Mouse (Mus musculus) forebrain, embryonic 15.5 days (tissue): ENCODE data around the gene Slc38a1. TPM values are rescaled to one million over a fixed set of nuclear protein-coding genes. Genes with fewer than 3 reads are reported as not detected.
"Not testable (repeated sequence)": the region's sequence is repeated elsewhere in the genome, so short reads cannot be mapped to it uniquely, and the experiment has no call there.

Experiments
- ATAC-seq: fragments of 200-750 bp; cut with Nextera tagmentation; replicated peaks from 2 replicates; pipeline ENCODE4 v1.8.0; 2017; ENCODE audit warnings: mild to moderate bottlenecking, moderate TSS enrichment, moderate library complexity
- H3K27ac ChIP-seq: fragments of 300-500 bp; sonication (generic); replicated peaks from 2 replicates; pipeline ENCODE4 v1.5.1; 2015; ENCODE audit warnings: mild to moderate bottlenecking, inconsistent platforms
- H3K27me3 ChIP-seq: fragments of 300-500 bp; sonication (generic); 2 replicates; pipeline ENCODE4 v1.6.1; 2015; ENCODE audit warnings: inconsistent platforms
- H3K36me3 ChIP-seq: fragments of 300-500 bp; sonication (generic); 2 replicates; pipeline ENCODE4 v1.6.1; 2015; ENCODE audit warnings: mild to moderate bottlenecking, inconsistent platforms
- H3K4me1 ChIP-seq: fragments of 300-500 bp; sonication (generic); 2 replicates; pipeline ENCODE4 v1.6.1; 2015; ENCODE audit warnings: inconsistent platforms
- H3K4me2 ChIP-seq: fragments of 300-500 bp; sonication (generic); replicated peaks from 2 replicates; pipeline ENCODE4 v1.6.1; 2015; ENCODE audit warnings: mild to moderate bottlenecking, inconsistent platforms
- H3K4me3 ChIP-seq: fragments of 300-500 bp; sonication (generic); 2 replicates; pipeline ENCODE4 v1.5.1; 2015; ENCODE audit warnings: mild to moderate bottlenecking, inconsistent platforms
- H3K9ac ChIP-seq: fragments of 300-500 bp; sonication (generic); replicated peaks from 2 replicates; pipeline ENCODE4 v1.6.1; 2015; ENCODE audit warnings: mild to moderate bottlenecking, inconsistent platforms
- H3K9me3 ChIP-seq: fragments of 300-500 bp; sonication (generic); 2 replicates; pipeline ENCODE4 v1.6.1; 2016; ENCODE audit warnings: inconsistent platforms
- WGBS: fragments of 180-500 bp; shearing (Covaris S2); methylation state at CpG from one replicate; pipeline ENCODE4 v1.1.7; 2015; ENCODE audit warnings: mixed read lengths; 5-methylcytosine and 5-hydroxymethylcytosine counted together
- polyA plus RNA-seq: library from polyadenylated mRNA; unstranded; fragments of >200 nt; fragmentation: Nextera tagmentation; extraction: Ambion mirVana; gene quantifications from 2 replicates; pipeline ENCODE4 v1.2.1, GENCODE M21; 2015

The Slc38a1 gene
- polyA plus RNA-seq, 1 experiment from 2014 or later: 147 TPM

DNA sequence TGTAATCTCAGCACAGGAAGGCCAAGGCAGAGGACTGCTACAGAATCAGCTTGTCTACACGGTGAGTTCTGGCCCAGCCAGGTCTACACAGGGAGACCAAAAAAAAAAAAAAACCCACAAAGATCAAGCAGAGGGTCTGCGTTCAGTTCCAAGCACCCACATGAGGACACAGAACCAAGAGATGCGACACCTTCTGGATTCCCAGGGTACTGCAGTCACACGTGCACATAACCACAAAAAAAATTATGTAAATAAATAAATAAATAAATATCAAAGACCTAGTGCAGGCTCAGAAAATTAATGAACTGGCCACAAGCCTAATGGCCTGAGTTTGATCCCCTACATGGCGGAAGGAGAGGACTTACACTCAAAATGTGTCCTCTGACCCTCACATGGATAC, 10.5 kb downstream of the Slc38a1 start:
- no peak overlapping the region for H3K4me2 ChIP-seq
- H3K27ac ChIP-seq: no peak overlapping the region
- no peak overlapping the region for H3K9ac ChIP-seq
- 95% methylated on average over 5 of the region's 5 CpGs for WGBS
- no peak for ATAC-seq
- no peaks in the 10 kb centered on the region for H3K4me1 ChIP-seq
- no peak overlapping the region for H3K4me3 ChIP-seq
- no peaks in the 10 kb centered on the region for H3K27me3 ChIP-seq
- H3K36me3 ChIP-seq: peaks cover 19% of the 10 kb centered on the region
- no peaks in the 10 kb centered on the region for H3K9me3 ChIP-seq

DNA sequence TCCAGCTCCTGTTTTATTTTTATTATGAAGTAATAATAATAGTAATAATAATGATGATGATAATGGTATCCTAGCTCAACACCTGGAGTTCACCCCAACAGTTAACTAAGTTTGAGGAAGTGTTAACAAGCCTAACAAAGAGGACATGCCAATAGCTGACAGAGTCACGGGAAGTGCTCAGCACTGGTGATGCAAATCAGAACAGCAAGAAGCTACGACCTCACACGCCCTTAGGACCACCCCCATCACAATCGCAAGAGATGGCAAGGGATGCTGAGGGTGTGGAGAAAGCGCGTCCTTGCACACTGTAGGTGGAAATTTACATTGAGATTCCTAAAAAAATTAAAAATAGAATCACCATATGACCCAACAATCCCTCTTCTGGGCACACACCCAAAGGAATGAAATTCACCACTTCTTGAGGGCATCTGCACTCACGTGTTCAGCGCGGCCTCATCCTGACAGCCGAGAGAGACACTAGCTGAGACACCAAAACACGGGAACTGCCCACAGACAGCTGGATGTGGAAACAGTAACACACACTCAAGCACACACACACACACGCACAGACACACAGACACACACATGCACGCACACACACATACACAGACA, 11.5 kb downstream of the Slc38a1 start:
- H3K36me3 ChIP-seq: peaks cover 19% of the 10 kb centered on the region
- H3K9ac ChIP-seq: no peak overlapping the region
- WGBS: 84% methylated on average over 13 of the region's 13 CpGs

GRCm38 (mm10) chr15:96628256-96628655, 14.5 kb downstream of the Slc38a1 start:
- no peak for ATAC-seq
- Histone ChIP-seq H3K27me3 (no peaks in the 10 kb centered on the region), H3K4me1 (peaks cover 6% of the 10 kb centered on the region; the same call in 1 of the 2 replicates), H3K4me3 (no peak overlapping the region), H3K27ac (no peak overlapping the region), H3K36me3 (peaks cover 23% of the 10 kb centered on the region), H3K9me3 (no peaks in the 10 kb centered on the region), H3K4me2 (no peak overlapping the region), H3K9ac (no peak overlapping the region)
- 94% methylated on average over 7 of the region's 7 CpGs for WGBS

More for the DNA sequence above, 11.5 kb downstream of the Slc38a1 start:
- Histone ChIP-seq H3K27ac (no peak overlapping the region), H3K4me1 (peaks cover 6% of the 10 kb centered on the region; the same call in 1 of the 2 replicates), H3K4me3 (no peak overlapping the region), H3K27me3 (no peaks in the 10 kb centered on the region), H3K9me3 (no peaks in the 10 kb centered on the region), H3K4me2 (no peak overlapping the region)
- ATAC-seq: no peak

DNA sequence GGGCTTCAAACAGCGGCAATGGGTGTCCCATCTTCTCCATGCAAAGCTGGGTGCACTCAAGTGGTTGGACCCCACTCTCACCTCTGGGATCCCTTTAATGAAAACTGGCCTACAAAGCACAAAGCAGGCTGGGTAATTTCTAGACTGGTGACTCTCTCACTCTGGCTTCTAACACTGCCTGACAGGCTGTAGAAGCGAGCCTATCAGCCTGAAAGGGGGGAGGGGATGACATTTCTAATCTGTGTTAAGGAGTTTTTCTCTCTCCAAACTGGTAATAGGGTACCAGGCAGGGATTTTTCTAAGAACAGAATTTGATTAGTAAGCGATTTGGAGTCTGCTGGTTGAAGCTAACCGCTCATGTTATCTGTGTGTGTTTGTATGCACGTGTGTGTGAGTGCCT, 15.8 kb downstream of the Slc38a1 start:
- peaks cover 34% of the 10 kb centered on the region for H3K36me3 ChIP-seq
- 77% methylated on average over 5 of the region's 5 CpGs for WGBS
- H3K27ac ChIP-seq: no peak overlapping the region
- H3K9me3 ChIP-seq: no peaks in the 10 kb centered on the region
- H3K27me3 ChIP-seq: no peaks in the 10 kb centered on the region
- H3K4me3 ChIP-seq: no peak overlapping the region
- H3K4me1 ChIP-seq: peaks cover 6% of the 10 kb centered on the region; the same call in 1 of the 2 replicates
- ATAC-seq: no peak
- H3K9ac ChIP-seq: no peak overlapping the region
- H3K4me2 ChIP-seq: no peak overlapping the region

- not testable (repeated sequence) for H3K9me3 ChIP-seq, H3K4me1 ChIP-seq, H3K4me2 ChIP-seq, H3K9ac ChIP-seq, H3K4me3 ChIP-seq, H3K27ac ChIP-seq, H3K27me3 ChIP-seq, ATAC-seq
- H3K36me3 ChIP-seq: peaks cover 44% of the 10 kb centered on the region
- 94% methylated on average over 9 of the region's 9 CpGs for WGBS
These were observed 17.7 kb downstream of the Slc38a1 start for GRCm38 (mm10) chr15:96625012-96625411.

GRCm38 (mm10) chr15:96622376-96622775, 20.3 kb downstream of the Slc38a1 start:
- H3K4me1 ChIP-seq: peaks cover 6% of the 10 kb centered on the region; the same call in 1 of the 2 replicates
- H3K4me3 ChIP-seq: no peak overlapping the region
- no peaks in the 10 kb centered on the region for H3K9me3 ChIP-seq
- no peak overlapping the region for H3K9ac ChIP-seq
- WGBS: 97% methylated on average over 7 of the region's 7 CpGs
- ATAC-seq: no peak
- no peaks in the 10 kb centered on the region for H3K27me3 ChIP-seq
- H3K27ac ChIP-seq: no peak overlapping the region
- H3K4me2 ChIP-seq: no peak overlapping the region
- H3K36me3 ChIP-seq: peaks cover 55% of the 10 kb centered on the region

DNA sequence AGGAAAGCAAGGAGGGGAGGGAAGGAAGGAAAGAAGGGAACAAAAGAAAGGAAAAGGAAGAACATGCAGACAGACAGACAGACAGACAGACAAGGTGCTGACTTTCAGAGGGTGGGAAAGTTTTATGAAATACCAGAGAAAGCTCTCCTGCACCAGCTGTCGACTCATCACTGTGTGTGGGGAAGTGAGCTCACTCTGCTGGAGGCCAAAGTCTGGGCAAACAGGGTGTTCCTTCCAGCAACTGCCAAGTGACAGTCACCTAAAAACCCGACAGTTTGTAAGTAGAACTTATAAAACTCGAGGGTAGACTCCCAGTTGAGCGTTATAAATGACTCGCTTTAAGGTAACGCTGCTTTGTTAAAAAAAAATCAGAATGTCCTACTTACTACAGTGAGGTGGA, 21.0 kb downstream of the Slc38a1 start:
- no peak for ATAC-seq
- peaks cover 60% of the 10 kb centered on the region for H3K36me3 ChIP-seq
- H3K9me3 ChIP-seq: no peaks in the 10 kb centered on the region
- no peak overlapping the region for H3K27ac ChIP-seq
- no peak overlapping the region for H3K4me2 ChIP-seq
- 92% methylated on average over 6 of the region's 6 CpGs for WGBS
- H3K9ac ChIP-seq: no peak overlapping the region
- H3K4me1 ChIP-seq: peaks cover 1% of the 10 kb centered on the region; the same call in 1 of the 2 replicates
- no peak overlapping the region for H3K4me3 ChIP-seq
- no peaks in the 10 kb centered on the region for H3K27me3 ChIP-seq

DNA sequence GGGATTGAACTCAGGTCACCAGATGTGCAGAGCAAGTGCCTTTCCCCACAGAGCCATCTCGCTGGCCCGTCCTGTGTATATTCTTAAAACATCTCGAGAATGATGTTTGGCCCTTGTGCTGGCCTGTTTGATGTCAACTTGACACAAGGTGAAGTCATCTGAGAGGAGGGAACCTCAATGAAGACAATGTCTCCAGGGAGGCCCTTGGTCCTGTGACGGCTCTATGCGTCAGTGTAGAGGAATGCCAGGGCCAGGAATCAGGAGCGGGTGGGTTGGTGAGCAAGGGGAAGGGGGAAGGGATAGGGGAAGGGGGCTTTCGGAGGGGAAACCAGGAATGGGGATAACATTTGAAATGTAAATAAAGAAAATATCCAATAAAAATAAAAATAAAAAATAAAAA, 25.2 kb downstream of the Slc38a1 start:
- 95% methylated on average over 7 of the region's 7 CpGs for WGBS
- H3K27ac ChIP-seq: no peak overlapping the region
- no peaks in the 10 kb centered on the region for H3K4me1 ChIP-seq
- peaks cover 14% of the 10 kb centered on the region; the same call in 1 of the 2 replicates for H3K9me3 ChIP-seq
- no peaks in the 10 kb centered on the region for H3K27me3 ChIP-seq
- ATAC-seq: no peak
- no peak overlapping the region for H3K4me3 ChIP-seq
- peaks cover 74% of the 10 kb centered on the region for H3K36me3 ChIP-seq
- no peak overlapping the region for H3K4me2 ChIP-seq
- no peak overlapping the region for H3K9ac ChIP-seq

- no peak overlapping the region for H3K27ac ChIP-seq
- no peak overlapping the region for H3K4me3 ChIP-seq
- H3K27me3 ChIP-seq: no peaks in the 10 kb centered on the region
- H3K4me1 ChIP-seq: peaks cover 14% of the 10 kb centered on the region
- no peak overlapping the region for H3K9ac ChIP-seq
- 88% methylated on average over 7 of the region's 7 CpGs for WGBS
- no peak overlapping the region for H3K4me2 ChIP-seq
- no peaks in the 10 kb centered on the region for H3K9me3 ChIP-seq
- ATAC-seq: no peak
- H3K36me3 ChIP-seq: peaks cover 59% of the 10 kb centered on the region
These were observed 34.0 kb downstream of the Slc38a1 start for GRCm38 (mm10) chr15:96608671-96609070.

- H3K4me2 ChIP-seq: no peak overlapping the region
- no peak overlapping the region for H3K4me3 ChIP-seq
- no peak overlapping the region for H3K27ac ChIP-seq
- peaks cover 22% of the 10 kb centered on the region for H3K4me1 ChIP-seq
- peaks cover 46% of the 10 kb centered on the region for H3K36me3 ChIP-seq
- ATAC-seq: no peak
- H3K27me3 ChIP-seq: no peaks in the 10 kb centered on the region
- H3K9ac ChIP-seq: no peak overlapping the region
- no peaks in the 10 kb centered on the region for H3K9me3 ChIP-seq
- WGBS: 87% methylated on average over 5 of the region's 5 CpGs
These were observed 35.3 kb downstream of the Slc38a1 start for GRCm38 (mm10) chr15:96607422-96607821.

DNA sequence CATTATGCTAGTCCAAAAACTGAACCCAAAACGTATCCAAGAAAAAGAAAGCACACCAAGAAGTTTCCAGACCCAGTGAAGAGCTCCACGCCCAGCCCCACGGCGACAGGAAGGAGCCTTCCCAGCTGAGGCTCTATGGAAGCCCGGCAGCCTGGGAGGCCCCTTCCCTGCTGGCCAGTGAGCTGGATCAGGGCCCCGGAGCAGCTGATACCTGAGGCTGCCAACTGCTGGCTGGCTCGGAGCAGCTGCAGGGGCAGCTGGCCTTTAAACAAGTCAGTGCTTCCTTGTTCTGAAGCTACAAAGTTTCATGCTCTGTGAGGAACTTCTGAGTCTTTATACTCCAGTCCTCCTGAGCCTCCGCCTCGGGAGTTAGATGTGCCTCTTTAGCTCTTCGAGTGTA, 38.4 kb downstream of the Slc38a1 start:
- H3K9ac ChIP-seq: no peak overlapping the region
- no peaks in the 10 kb centered on the region for H3K9me3 ChIP-seq
- WGBS: 57% methylated on average over 10 of the region's 10 CpGs
- H3K4me1 ChIP-seq: peaks cover 50% of the 10 kb centered on the region
- no peaks in the 10 kb centered on the region for H3K27me3 ChIP-seq
- no peak overlapping the region for H3K27ac ChIP-seq
- no peak overlapping the region for H3K4me3 ChIP-seq
- H3K36me3 ChIP-seq: peaks cover 22% of the 10 kb centered on the region
- no peak for ATAC-seq
- H3K4me2 ChIP-seq: no peak overlapping the region

- no peak overlapping the region for H3K4me3 ChIP-seq
- H3K36me3 ChIP-seq: 0 out of 2 replicates have a peak, but pooled peaks cover 11% of the 10 kb centered on the region
- H3K4me1 ChIP-seq: peaks cover 63% of the 10 kb centered on the region
- peak; percentile 26; the same call in 1 of the 2 replicates for ATAC-seq
- H3K4me2 ChIP-seq: no peak overlapping the region; the same call in 1 of the 2 replicates
- WGBS: 43% methylated on average over 16 of the region's 16 CpGs
- no peaks in the 10 kb centered on the region for H3K27me3 ChIP-seq
- 0 out of 2 replicates have a peak overlapping the region, but pooled peaks have one; percentile 23 for H3K27ac ChIP-seq
- no peak overlapping the region for H3K9ac ChIP-seq
- no peaks in the 10 kb centered on the region for H3K9me3 ChIP-seq
These were observed 40.7 kb downstream of the Slc38a1 start for GRCm38 (mm10) chr15:96602043-96602442.
